Mouse (Mus musculus): ENCODE measurements around the gene Nkiras1.

GRCm38 (mm10) chr14:18300676-18301075, 29.7 kb downstream of the Nkiras1 start:
- TF ChIP-seq EP300 (IDR thresholded peaks at IDR 0.05; ENCODE audit: low read depth), result no peak
- peak; percentile 36; the same call in 1 of the 2 replicates for TF ChIP-seq CTCF (IDR thresholded peaks at IDR 0.05; ENCODE audit: low read depth)
